Mouse (Mus musculus): ENCODE measurements around the gene Slc9a4.

DNA sequence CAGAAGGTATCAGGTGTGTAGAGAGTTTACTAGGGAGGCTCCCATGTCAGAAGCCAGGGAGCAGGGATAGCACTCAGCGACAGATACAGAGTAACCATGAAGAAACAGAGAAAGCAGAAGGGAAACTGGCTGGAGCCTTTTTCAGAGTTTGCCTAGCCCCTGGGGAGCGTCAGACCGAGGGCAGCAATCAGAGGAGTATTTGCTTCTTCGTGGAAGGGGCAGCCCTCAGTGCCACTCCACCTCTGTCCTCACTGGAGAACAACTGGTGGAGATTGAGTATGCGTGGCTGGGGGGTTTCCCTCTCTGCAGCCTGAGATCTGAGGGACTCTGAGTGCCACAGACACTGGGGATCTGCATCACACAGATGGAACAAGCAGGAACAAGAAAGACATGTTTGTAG, 17.9 kb downstream of the Slc9a4 start:
- TF ChIP-seq GATA1 (IDR thresholded peaks at IDR 0.05; ENCODE audit: borderline replicate concordance, low read length) (no peak), FLI1 (IDR thresholded peaks at IDR 0.05; ENCODE audit: low read length) (no peak)

Data from megakaryocyte, embryonic 14.5 days (primary cell).